Comparison of ENCODE assay signal across 12 mouse cellular contexts in the genomic region with DNA sequence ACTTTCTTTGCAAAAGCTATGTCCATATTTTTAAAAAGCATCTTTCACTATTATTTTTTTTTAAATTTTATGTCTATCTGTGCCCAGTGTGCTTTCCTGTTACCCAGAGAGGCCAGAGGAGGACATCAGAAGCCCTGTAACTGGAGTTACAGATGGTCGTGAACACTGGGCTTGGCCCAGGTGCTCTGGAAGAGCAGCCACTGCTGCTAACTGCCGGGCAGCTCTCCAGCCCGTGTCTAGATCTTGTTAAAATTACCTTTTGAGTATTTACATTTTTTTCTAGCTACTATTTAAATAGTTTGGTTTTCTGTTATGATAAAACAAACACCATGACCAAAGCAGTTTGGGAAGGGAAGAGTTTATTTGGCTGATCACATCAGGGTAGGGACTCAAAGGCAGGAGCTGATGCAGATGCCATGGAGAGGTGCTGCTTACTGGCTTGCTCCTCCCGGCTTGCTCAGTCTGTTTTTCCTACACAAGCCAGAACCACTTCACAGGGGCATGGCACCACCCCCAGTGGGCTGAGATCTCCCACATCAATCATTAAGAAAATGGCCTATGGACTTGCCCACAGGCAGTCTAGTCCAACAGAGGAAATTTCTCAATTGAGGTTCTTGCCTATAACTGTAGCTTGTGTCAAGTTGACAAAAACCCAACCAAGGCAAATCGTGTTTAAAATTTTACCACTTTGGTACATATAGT.
"Had no signal": no experiment of that assay in that cellular context is flagged by ENCODE, and none has a peak within 500 bp of the region (broad histone marks: within the 10 kb centered on the region; RNA-seq: fewer than 3 reads in every experiment).

No protein-coding gene starts in this region.

- H3K9me3 ChIP-seq: limb, embryonic 15.5 days; liver, embryonic 13.5 days; midbrain, embryonic 10.5 days; neural tube, embryonic 15.5 days had no signal

- DNase-seq: kidney, postnatal 10 days; layer of hippocampus, adult 9-11 months; layer of hippocampus, postnatal 36 days; liver, embryonic 13.5 days; lung, adult 18-20 months; midbrain, embryonic 14.5 days; thymus, postnatal 4 days had no signal

- H3K27ac ChIP-seq: limb, embryonic 15.5 days; liver, embryonic 13.5 days; midbrain, embryonic 10.5 days; stomach, postnatal 0 days had no signal

- H3K27me3 ChIP-seq: limb, embryonic 15.5 days; liver, embryonic 13.5 days; neural tube, embryonic 15.5 days had no signal

- H3K4me3 ChIP-seq: limb, embryonic 15.5 days; liver, embryonic 13.5 days; midbrain, embryonic 10.5 days; myocyte; neural tube, embryonic 15.5 days had no signal

- H3K9ac ChIP-seq: limb, embryonic 15.5 days; liver, embryonic 13.5 days; neural tube, embryonic 15.5 days had no signal

- H3K4me2 ChIP-seq: limb, embryonic 15.5 days; liver, embryonic 13.5 days; neural tube, embryonic 15.5 days had no signal
